Mouse (Mus musculus) retina, embryonic 14.5 days (tissue): ENCODE data around the gene Sgip1.
A peak's percentile ranks its signal among the peaks of the same experiment; 100 is the strongest.

Experiments used
- DNase-seq: peaks from one replicate; pipeline ENCODE4 v3.0.0-alpha.2; 2015; ENCODE audit warnings: low spot score

Gene Sgip1

DNA sequence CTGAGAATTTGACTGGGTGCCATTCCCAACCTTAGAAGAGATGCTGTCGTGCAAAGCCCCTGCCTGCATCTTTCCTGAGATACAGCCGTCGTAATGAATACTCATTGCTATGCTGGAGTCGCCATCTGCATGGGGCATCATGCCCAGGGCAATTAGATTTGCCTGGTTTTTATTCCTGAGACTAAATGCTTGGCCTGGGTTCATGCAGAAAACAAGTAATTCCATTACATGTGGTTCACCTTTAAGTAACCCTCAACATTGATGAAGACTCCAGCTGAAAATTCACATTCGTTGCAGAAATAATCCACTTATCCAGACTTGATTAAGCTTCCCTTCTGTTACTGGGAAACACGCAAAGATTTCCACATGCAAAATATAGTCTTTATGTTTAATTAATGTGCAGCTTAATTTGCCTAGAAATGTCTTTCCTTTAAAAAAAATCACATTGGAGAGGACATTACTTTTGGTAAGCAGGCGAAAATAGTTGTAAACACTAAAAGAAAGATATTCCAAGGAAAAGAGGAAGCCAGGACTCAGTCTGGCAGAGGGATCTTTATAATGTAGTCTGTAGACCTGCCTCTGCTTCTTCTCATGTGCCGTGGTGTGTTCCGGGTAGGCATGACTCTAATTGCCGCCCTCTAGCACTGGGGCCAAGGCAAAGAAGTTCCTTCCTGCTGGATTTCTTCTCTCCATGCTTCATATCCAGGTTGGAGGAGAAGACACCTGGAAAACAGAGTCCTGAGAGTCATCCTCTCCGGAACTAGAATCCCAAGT, 100.0 kb downstream of the Sgip1 start:
- no peak for DNase-seq

DNA sequence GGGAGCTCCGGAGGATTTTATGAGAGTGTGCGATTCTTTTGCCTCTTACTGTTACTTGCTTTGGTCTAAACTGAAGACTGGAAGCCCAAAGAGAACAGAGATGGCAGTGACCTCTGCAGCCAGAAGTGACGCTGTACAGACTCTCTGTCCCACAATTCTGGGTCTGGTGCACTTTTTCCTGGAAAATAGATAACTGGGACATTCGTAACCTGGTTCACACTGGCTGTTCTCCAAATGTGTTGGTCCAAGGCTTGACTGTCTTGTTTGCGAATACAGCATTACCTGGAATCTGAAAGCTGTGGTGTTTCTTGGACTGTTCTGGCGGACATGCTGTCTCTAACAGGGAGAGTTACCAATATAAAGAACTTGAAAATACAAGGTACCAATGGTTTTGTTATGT, 109.4 kb downstream of the Sgip1 start:
- DNase-seq: no peak

GRCm38 (mm10) chr4:102851161-102851560, 110.1 kb downstream of the Sgip1 start:
- no peak for DNase-seq

DNA sequence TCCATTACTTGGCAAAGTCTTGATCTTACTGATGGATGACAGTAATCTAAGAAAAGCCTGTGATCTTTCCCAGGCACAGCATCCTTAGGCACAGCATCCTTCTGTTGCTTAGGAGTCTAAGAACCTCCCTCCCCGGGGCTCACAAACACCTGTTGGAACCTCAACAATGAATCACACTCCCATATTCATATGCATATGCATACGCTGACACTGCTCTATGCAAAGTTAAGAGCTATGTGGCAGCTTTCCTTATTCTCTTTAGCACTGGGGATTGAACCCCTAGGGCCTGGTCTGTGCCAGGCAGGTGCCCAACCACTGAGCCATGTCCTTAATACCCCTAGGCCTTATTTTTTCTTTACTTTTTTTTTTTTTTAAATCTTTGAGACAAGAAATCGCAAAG, 111.2 kb downstream of the Sgip1 start:
- DNase-seq: no peak

DNA sequence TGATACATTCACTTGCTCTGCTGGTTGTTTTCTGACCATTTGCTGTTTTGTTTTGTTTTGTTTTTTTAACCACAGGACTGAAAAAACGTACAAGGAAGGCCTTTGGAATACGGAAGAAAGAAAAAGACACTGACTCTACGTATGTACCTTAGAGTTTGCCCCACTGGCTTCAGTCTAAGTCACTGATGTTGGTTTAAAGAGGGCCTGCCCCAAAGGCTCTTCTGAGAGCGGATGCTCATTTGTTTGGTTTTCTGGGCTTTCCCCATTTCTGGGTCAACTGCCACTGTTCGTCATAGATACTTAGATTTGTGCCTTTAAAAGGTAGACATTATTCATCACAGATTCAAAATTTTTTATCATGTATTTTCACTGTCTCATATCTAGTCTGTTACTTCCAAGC, 111.7 kb downstream of the Sgip1 start:
- DNase-seq: no peak

GRCm38 (mm10) chr4:102853330-102854022, 112.4 kb downstream of the Sgip1 start:
- DNase-seq: no peak

GRCm38 (mm10) chr4:102854928-102855892, 114.1 kb downstream of the Sgip1 start:
- DNase-seq: peak; percentile 61

DNA sequence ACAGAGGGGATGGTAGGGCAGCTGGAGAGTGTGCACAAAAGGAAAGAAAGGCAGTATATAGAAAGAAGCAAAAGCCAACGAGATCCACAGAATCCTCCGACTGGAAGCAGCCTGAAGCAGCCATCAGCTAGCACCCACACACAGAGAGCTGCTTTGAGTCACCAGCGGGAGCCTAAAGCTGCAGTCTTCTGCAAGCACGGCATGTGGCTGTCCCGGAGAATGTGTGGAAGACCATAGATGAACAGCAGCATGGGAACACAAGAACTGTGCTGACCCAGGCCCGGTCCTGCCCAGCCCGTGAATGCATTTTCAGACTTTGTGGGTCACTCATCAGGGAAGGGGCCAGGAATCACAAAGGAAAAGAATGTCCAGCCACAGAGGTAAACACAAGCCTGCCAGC, 115.0 kb downstream of the Sgip1 start:
- no peak for DNase-seq

- peak; percentile 34 for DNase-seq
These were observed 118.4 kb downstream of the Sgip1 start for GRCm38 (mm10) chr4:102859259-102860194.

DNA sequence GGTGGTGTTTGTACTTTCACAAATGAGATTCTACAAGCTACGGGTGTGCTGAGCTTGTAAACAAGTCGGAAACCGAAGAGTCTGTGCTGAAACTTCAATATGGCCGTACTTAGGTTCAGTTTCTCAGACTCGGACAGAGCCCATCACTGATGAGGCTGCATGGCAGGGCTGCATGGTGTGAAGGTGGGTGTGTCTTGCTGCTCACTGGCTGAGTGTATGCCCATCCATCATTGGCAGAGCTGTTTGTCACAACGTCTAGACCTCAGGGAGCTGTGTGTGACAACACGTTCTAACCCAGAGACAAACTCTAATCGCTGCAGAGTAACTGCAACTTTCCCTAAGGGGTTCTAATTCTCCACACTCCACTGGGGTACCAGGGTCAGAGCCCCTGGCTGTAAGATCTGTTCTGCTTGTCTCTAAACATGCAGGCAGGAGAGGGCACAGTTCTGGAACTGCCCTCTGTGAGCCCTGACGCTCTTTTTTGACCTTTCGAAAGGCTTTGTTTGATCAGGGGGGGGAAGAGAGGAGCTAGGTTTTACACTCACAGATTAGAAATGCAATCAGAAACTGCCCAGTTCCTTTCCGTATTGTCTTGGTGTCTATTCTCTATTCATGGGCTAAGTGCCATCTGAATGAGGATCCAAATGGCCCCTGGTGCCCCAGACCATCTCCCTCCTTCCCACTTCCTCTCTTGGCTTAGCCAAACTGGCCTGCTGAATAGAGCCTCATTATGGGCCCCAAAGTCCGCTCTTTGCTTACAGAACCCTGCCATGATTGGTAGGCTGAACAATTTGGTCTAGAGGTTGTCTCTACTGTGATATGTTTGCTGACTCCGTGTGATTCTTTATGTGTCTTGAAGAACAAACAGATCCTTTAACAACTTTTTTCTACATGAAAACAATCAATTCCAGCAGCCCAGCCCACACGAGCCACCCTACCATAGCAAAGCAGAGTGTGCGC, 121.9 kb downstream of the Sgip1 start:
- DNase-seq: no peak

DNA sequence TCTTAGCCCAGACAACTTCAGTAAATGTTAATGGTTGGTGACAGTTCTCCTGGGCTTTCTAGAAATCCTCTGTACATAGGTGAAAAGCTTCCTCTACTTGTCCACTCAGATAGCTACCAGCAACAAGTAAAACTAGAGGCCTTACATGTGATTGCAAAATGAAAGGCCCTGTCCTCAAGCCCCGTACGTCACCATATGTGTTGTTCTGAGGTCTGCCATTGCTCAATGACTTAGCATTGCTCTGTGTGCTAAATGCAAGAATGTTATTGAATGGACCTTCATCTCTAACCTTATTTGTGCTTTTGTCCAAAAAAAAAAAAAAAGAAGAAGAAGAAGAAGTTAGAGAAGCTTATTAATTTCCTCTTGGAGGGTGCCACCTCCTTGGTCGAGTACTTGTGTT, 125.4 kb downstream of the Sgip1 start:
- DNase-seq: no peak

DNA sequence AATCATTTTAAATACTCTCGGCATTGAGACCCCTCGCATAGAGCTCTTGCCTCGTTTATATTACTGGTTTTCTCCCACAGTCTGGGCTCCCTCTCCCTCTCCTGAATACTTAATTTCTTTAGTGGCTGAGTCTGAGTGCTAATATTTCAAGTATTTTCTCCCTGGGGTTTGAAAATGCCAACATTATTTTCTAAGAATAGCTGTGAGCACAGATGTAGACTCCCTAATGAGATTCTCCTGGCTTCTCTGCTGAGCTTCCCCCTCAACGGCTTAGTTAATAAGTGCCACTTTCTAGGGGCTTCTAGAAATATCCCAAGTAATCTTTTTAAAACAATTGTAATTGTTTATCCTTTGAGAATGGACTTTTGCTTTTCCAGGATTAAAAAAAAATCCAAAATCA, 130.2 kb downstream of the Sgip1 start:
- DNase-seq: no peak

- DNase-seq: no peak
These were observed 142.0 kb downstream of the Sgip1 start for GRCm38 (mm10) chr4:102883142-102883541.

- DNase-seq: no peak
These were observed 143.1 kb downstream of the Sgip1 start for GRCm38 (mm10) chr4:102884228-102884627.

DNA sequence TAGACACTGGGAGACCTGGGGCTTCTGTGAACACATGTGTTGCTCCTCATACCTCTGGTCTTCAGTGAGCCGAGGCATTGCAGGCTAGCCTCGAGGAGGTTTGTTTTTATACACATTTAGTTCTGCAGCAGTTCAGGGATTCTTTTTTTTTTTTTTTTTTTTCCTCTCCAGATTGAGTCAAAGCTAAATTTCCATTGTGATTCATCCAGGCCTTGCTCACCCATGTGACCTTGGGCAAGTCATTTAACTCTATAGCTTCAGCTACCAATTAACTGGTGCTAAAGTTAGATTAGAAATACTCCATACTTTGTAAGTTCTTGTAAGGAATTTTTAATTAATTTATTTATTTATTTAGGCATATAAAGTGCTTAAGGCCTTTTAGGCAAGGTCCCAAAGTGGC, 145.4 kb downstream of the Sgip1 start:
- DNase-seq: no peak

DNA sequence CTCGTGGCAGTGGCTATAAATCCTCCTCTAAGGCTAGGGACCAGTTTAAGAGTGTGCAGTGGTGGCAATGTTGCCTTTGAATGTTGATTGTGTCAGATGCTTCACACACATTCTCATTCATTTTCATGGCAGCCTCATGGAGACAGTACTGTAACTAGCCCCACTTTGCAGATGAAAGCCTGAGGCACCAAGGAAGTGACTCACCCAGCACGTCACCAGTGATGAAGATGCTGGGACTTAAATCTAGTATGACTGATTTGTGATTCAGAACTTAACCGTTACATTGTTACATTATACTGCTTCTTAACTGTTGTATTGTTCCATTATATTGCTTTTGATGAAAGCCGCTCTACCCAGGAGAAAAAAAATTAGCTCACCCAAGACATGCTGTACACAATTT, 145.8 kb downstream of the Sgip1 start:
- no peak for DNase-seq

- no peak for DNase-seq
These were observed 146.9 kb downstream of the Sgip1 start for GRCm38 (mm10) chr4:102887770-102888689.

DNA sequence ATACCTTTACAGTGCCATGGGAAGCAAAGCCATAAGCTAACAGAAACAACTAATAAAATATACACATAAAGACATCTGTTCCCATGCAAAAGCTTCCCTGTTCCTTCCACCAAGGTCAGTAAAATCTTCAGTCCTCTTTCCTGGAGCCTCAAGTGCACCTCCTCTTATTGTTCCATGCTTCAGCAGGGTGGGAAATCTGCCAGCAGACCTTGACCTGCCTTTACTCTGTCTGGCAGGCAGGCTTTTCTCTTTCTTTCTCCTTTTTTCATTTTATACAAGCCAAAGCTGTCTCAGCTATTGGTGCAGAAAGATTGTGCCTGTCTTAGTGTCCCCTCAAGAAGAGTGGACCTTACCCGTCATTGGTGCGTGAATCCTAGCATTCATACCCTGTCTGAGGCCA, 154.8 kb downstream of the Sgip1 start:
- DNase-seq: no peak

DNA sequence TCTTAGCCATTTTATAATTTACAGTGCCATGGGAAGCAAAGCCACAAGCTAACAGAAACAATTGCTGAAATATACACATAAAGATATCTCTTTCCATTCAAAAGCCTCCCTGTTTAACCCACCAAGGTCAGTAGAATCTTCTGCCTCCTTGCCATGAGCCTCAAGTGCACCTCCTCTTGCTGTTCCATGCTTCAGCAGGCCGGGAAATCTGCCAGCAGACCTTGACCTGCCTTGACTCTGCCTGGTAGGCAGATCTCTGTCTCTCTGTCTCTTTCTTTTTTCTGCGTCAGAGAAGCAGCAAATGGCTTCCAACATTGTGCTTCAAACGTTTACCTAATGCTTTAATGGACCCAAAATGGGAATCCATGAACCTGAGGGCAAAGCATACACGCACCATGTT, 157.9 kb downstream of the Sgip1 start:
- DNase-seq: no peak
